Mouse (Mus musculus) adrenal gland, postnatal 25 days (tissue): Measurements from ENCODE around the gene Gm14401. TPM values are rescaled to one million over a fixed set of nuclear protein-coding genes. Genes with fewer than 3 reads are reported as not detected.
"Not testable (repeated sequence)": the region's sequence is repeated elsewhere in the genome, so short reads cannot be mapped to it uniquely, and the experiment has no call there.

Experiments
- DNase-seq: peaks from one replicate; pipeline ENCODE4 v3.0.0; 2021; ENCODE audit warnings: mixed read lengths
- long read RNA-seq: library from polyadenylated mRNA; stranded (forward); transcript quantifications from one replicate; pipeline ENCODE4 v2.0.0, GENCODE M21; 2021
- total RNA-seq: library from RNA; stranded (reverse); gene quantifications from 2 replicates; pipeline ENCODE4 v1.2.3, GENCODE M21; 2021

Gene Gm14401
- total RNA-seq: 1.0 and 1.9 TPM in 2 replicates
- long read RNA-seq: 0 reads

DNA sequence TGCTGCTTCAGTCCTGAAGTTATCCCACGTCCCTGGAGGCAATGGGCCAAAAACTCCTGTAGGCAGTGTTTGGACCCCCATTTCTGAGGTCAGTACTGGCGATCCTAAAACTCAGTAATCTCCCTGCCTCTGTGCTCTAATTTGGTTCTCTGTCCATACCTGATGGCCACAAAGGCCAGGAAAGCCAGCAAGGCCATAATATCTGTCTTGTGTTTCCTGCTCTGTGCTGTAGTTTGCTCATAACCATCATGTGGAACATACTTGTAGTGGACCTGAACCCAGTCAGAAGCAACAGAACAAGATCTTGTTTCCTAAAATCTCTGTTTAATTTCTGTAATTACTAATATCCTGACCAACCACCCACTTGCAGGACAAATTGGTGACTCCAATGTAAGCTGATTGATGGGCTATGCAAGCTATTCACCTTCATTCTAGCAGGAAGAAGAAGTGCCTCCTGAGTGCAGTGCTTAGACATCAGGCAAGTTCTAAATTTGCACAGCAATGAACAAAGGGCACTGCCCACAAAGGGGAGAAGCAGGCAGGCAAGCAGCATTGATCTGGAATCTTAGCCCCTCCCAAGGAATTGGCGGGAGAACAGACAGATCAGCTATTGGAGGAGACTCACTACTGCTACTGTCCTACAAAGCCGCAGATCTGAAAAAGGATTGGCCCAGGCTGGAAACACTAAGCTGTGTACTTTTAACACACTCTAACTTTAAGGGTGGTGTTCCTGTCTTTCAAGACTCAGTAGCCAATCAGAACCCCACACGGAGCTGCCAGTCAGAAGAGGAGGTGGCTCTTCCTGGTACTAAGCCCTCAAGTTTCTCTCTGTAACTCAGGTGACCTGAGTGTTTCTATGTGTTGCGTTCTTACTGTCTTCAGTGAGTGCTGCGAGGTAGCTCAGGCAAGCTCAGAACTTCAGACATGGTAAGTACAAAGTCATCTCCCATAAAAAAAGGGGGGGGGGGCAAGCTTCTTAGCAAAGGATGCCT, at the start of gene Gm14401:
Gm14401 (plus strand) TSS at position 889 of the 992 bp plus-strand sequence.
- DNase-seq: not testable (repeated sequence)

GRCm38 (mm10) chr2:177072807-177073206, 1.3 kb upstream of the Gm14401 start:
- not testable (repeated sequence) for DNase-seq

GRCm38 (mm10) chr2:177075015-177075414, 895 bp downstream of the Gm14401 start:
- DNase-seq: not testable (repeated sequence)

DNA sequence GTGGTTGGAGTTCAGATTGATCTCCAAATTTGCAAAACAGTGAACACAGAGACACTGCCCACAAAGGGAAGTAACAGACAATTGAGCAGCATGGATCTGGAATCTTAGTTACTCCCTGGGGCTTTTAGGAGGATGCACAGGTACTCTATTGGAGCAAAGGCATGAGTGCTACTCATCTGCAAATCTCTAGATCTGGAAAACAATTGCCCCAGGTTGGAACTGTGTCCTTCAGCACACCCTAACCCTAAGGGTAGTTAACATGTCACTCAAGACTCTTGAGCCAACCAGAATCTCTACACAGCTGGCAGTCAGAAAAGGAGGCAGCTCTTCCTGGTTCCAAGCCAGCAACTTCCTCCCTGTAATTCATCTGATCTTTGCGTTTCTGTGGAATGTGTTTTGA, 5.7 kb downstream of the Gm14401 start:
- not testable (repeated sequence) for DNase-seq

DNA sequence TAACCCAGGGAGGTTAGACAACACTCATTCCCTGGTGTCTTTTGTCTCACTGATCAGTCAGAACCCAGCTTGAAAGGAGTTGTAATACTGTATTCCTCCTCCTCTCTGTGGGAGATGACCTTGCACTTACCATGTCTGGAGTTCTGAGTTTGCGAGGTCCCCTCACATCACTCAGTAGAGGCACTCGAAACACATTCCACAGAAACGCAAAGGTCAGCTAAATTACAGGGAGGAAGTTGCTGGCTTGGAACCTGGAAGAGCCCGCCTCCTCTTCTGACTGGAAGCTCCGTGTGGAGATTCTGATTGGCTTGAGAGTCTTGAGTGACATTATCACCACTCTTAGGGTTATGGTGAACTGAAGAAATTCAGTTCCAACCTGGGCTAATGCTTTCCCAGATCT, 35.0 kb downstream of the Gm14401 start:
- not testable (repeated sequence) for DNase-seq

DNA sequence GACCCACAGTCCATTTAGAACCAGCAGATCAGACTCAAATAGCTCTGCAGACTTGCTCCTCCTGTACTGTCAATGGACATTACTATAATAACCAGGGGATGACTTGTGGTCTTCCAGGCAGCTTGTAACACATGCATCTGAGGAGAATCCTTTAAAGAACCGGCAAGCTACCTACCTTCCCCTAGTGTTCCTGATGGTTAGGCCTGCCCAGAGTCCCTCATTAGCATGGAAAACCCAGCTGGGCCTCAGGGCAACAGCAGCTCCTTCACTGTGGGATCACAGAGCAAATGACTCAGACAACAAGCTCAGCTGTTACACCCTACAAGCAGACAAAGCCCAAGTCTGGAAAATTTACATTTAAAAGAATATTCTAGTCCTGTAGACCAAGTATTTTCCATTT, 55.0 kb downstream of the Gm14401 start:
- not testable (repeated sequence) for DNase-seq

Other genes starting within 250 kb of the Gm14401 start
- not detected in 2 replicates for gene Gm14408, start 243.2 kb upstream of the Gm14401 start, total RNA-seq
- 14.0 and 14.4 TPM in 2 replicates for gene Gm14296, start 146.5 kb upstream of the Gm14401 start, total RNA-seq
- 19.3 and 31.9 TPM in 2 replicates for gene Gm14419, start 73.4 kb upstream of the Gm14401 start, total RNA-seq
- gene Gm14410, start 132.1 kb downstream of the Gm14401 start, total RNA-seq: 34.5 and 39.8 TPM in 2 replicates
- gene Gm14409, start 192.7 kb downstream of the Gm14401 start, total RNA-seq: 2.4 and 2.9 TPM in 2 replicates
- gene Gm14412, start 250.0 kb downstream of the Gm14401 start, total RNA-seq: 5.5 and 5.8 TPM in 2 replicates